Mouse (Mus musculus): ENCODE results near the gene Papolb.

DNA sequence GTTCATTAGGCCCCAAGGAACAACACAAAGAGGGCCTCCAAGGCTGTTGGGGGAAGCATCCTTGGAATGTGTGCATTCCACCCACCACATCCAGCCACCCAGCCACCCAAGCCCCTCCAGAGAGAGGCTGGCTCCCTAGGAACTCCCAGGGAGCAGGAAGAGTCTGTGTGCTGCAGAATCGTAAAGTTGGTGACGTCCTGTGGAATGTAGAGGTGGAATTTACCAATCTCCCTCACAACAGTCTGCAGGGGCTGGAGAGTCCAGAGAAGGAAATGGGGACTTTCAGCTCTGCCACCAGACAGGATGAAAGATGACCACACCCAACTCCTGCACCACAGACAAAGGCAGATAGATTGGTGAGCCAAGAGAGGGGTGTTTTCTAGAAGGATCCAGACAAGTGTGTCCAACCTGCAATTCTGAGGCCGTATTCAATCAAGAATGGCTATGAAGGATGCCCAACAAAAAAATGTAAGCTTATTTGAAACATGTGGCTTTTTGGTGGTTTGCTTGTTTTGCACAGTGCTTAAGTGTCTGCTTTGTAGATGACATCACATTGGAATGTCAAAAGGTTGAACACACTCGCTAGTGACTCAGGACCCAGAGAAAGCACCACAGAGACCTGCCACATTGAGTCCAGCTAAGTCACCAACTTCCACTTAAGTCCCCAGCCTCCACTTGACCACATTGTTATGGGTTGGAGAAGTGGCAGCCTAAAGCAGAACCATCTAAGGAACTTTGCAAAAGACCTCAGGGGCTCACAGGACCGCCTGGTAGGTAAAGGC is 15.3 kb upstream of the Papolb start:
- TF ChIP-seq CTCF (IDR thresholded peaks at IDR 0.05; ENCODE audit: low read depth) (no peak), EP300 (IDR thresholded peaks at IDR 0.05; ENCODE audit: low read depth) (no peak)
